Mouse (Mus musculus): Measurements from ENCODE around the gene 9530053A07Rik.

- TF ChIP-seq CTCF (IDR thresholded peaks at IDR 0.05; ENCODE audit: low read depth) = no peak; the same call in 1 of the 2 replicates
- TF ChIP-seq EP300 (IDR thresholded peaks at IDR 0.05; ENCODE audit: low read depth) = no peak
Measured at GRCm38 (mm10) chr7:28086236-28086635, 43.0 kb upstream of the 9530053A07Rik start.
